Mouse (Mus musculus) hindbrain, embryonic 14.5 days (tissue): ENCODE data around the gene Prpf38b. TPM values are rescaled to one million over a fixed set of nuclear protein-coding genes. Genes with fewer than 3 reads are reported as not detected.
A peak's percentile ranks its signal among the peaks of the same experiment; 100 is the strongest.

Experiments used
- ATAC-seq: fragments of 200-750 bp; cut with Nextera tagmentation; 2 replicates; pipeline ENCODE4 v1.8.0; 2017; ENCODE audit warnings: moderate number of reproducible peaks, mild to moderate bottlenecking, moderate TSS enrichment, moderate library complexity; ENCODE audit not compliant: low FRiP score
- DNase-seq: peaks from one replicate; pipeline ENCODE4 v3.0.0-alpha.2; 2015; ENCODE audit warnings: low spot score
- H3K27ac ChIP-seq: fragments of 300-500 bp; sonication (generic); 2 replicates; pipeline ENCODE4 v1.5.1; 2014; ENCODE audit warnings: mild to moderate bottlenecking, moderate library complexity
- H3K27me3 ChIP-seq: fragments of 300-500 bp; sonication (generic); 2 replicates; pipeline ENCODE4 v1.6.1; 2014; ENCODE audit warnings: mild to moderate bottlenecking, low read length, mixed read lengths; ENCODE audit not compliant: control insufficient read depth, insufficient read depth
- H3K36me3 ChIP-seq: fragments of 300-500 bp; sonication (generic); replicated peaks from 2 replicates; pipeline ENCODE4 v1.6.1; 2014; ENCODE audit not compliant: control insufficient read depth, insufficient read depth
- H3K4me1 ChIP-seq: fragments of 300-500 bp; sonication (generic); replicated peaks from 2 replicates; pipeline ENCODE4 v1.6.1; 2014; ENCODE audit warnings: antibody characterized with exemption, low read length, mixed read lengths; ENCODE audit not compliant: control insufficient read depth, insufficient read depth
- H3K4me2 ChIP-seq: fragments of 300-500 bp; sonication (generic); replicated peaks from 2 replicates; pipeline ENCODE4 v1.6.1; 2014; ENCODE audit warnings: mild to moderate bottlenecking, moderate library complexity
- H3K4me3 ChIP-seq: fragments of 300-500 bp; sonication (generic); replicated peaks from 2 replicates; pipeline ENCODE4 v1.5.1; 2014; ENCODE audit warnings: mild to moderate bottlenecking, low read length
- H3K9ac ChIP-seq: fragments of 300-500 bp; sonication (generic); 2 replicates; pipeline ENCODE4 v1.6.1; 2014
- H3K9me3 ChIP-seq: fragments of 300-500 bp; sonication (generic); 2 replicates; pipeline ENCODE4 v1.6.1; 2016; ENCODE audit warnings: low read length; ENCODE audit not compliant: control insufficient read depth
- WGBS: fragments of 180-500 bp; shearing (Covaris S2); extraction: QIAGEN DNeasy Blood & Tissue Kit; methylation state at CpG from one replicate; pipeline ENCODE4 v1.1.7; 2014; 5-methylcytosine and 5-hydroxymethylcytosine counted together
- polyA plus RNA-seq: library from polyadenylated mRNA; unstranded; fragments of >200 nt; fragmentation: Nextera tagmentation; extraction: Ambion mirVana; gene quantifications from 2 replicates; pipeline ENCODE4 v1.2.1, GENCODE M21; 2014

Prpf38b gene
- polyA plus RNA-seq, 1 experiment from 2014 or later: 38.1 TPM

- Histone ChIP-seq H3K27me3 (no peaks in the 10 kb centered on the region), H3K36me3 (no peaks in the 10 kb centered on the region), H3K4me2 (no peak overlapping the region), H3K9me3 (no peaks in the 10 kb centered on the region), H3K4me1 (no peaks in the 10 kb centered on the region), H3K27ac (no peak overlapping the region), H3K4me3 (no peak overlapping the region), H3K9ac (no peak overlapping the region)
- DNase-seq (no peak), ATAC-seq (no peak)
- WGBS: 68% methylated on average over 1 of the region's 1 CpGs
These were observed 14.8 kb upstream of the Prpf38b start for GRCm38 (mm10) chr3:108926308-108926707.

GRCm38 (mm10) chr3:108925677-108926076 lies 14.2 kb upstream of the Prpf38b start:
- H3K27me3 ChIP-seq: no peaks in the 10 kb centered on the region
- H3K9me3 ChIP-seq: no peaks in the 10 kb centered on the region
- H3K36me3 ChIP-seq: no peaks in the 10 kb centered on the region
- DNase-seq (no peak), ATAC-seq (no peak)
- H3K27ac ChIP-seq: no peak overlapping the region
- H3K4me3 ChIP-seq: no peak overlapping the region
- WGBS: 92% methylated on average over 4 of the region's 4 CpGs
- no peaks in the 10 kb centered on the region for H3K4me1 ChIP-seq
- H3K9ac ChIP-seq: no peak overlapping the region
- no peak overlapping the region for H3K4me2 ChIP-seq

GRCm38 (mm10) chr3:108921822-108922221 lies 10.3 kb upstream of the Prpf38b start:
- no peaks in the 10 kb centered on the region for H3K27me3 ChIP-seq
- 82% methylated on average over 1 of the region's 1 CpGs for WGBS
- H3K36me3 ChIP-seq: no peaks in the 10 kb centered on the region
- H3K4me2 ChIP-seq: no peak overlapping the region
- no peaks in the 10 kb centered on the region for H3K4me1 ChIP-seq
- no peak overlapping the region for H3K27ac ChIP-seq
- H3K9ac ChIP-seq: no peak overlapping the region
- H3K4me3 ChIP-seq: no peak overlapping the region
- ATAC-seq (no peak), DNase-seq (no peak)
- no peaks in the 10 kb centered on the region for H3K9me3 ChIP-seq

GRCm38 (mm10) chr3:108920442-108921070 lies 9.0 kb upstream of the Prpf38b start:
- WGBS: 92% methylated on average over 3 of the region's 3 CpGs

GRCm38 (mm10) chr3:108918852-108919251 lies 7.3 kb upstream of the Prpf38b start:
- DNase-seq (no peak), ATAC-seq (no peak)
- no peaks in the 10 kb centered on the region for H3K4me1 ChIP-seq
- H3K36me3 ChIP-seq: no peaks in the 10 kb centered on the region
- H3K4me2 ChIP-seq: no peak overlapping the region
- no peak overlapping the region for H3K4me3 ChIP-seq
- H3K9ac ChIP-seq: no peak overlapping the region
- WGBS: 95% methylated on average over 1 of the region's 1 CpGs
- H3K27ac ChIP-seq: no peak overlapping the region
- no peaks in the 10 kb centered on the region for H3K9me3 ChIP-seq
- no peaks in the 10 kb centered on the region for H3K27me3 ChIP-seq

More at GRCm38 (mm10) chr3:108920442-108921070, 9.0 kb upstream of the Prpf38b start:
- no peaks in the 10 kb centered on the region for H3K4me1 ChIP-seq
- H3K27ac ChIP-seq: no peak overlapping the region
- H3K4me3 ChIP-seq: no peak overlapping the region
- DNase-seq (no peak), ATAC-seq (no peak)
- H3K9me3 ChIP-seq: no peaks in the 10 kb centered on the region
- no peak overlapping the region for H3K9ac ChIP-seq
- H3K36me3 ChIP-seq: no peaks in the 10 kb centered on the region
- H3K27me3 ChIP-seq: no peaks in the 10 kb centered on the region
- no peak overlapping the region for H3K4me2 ChIP-seq

GRCm38 (mm10) chr3:108917986-108918385 lies 6.5 kb upstream of the Prpf38b start:
- no peak for DNase-seq
- Histone ChIP-seq H3K27me3 (no peaks in the 10 kb centered on the region), H3K36me3 (no peaks in the 10 kb centered on the region), H3K4me1 (no peaks in the 10 kb centered on the region), H3K4me3 (no peak overlapping the region), H3K9ac (no peak overlapping the region), H3K27ac (no peak overlapping the region), H3K9me3 (no peaks in the 10 kb centered on the region), H3K4me2 (no peak overlapping the region)
- no peak for ATAC-seq
- 54% methylated on average over 3 of the region's 3 CpGs for WGBS

- 27% methylated on average over 4 of the region's 4 CpGs for WGBS
These were observed 5.3 kb upstream of the Prpf38b start for GRCm38 (mm10) chr3:108916857-108917256.

GRCm38 (mm10) chr3:108915999-108916398 lies 4.5 kb upstream of the Prpf38b start:
- Histone ChIP-seq H3K4me2 (no peak overlapping the region), H3K36me3 (no peaks in the 10 kb centered on the region), H3K4me3 (no peak overlapping the region), H3K9ac (no peak overlapping the region), H3K27me3 (no peaks in the 10 kb centered on the region), H3K9me3 (no peaks in the 10 kb centered on the region), H3K27ac (no peak overlapping the region), H3K4me1 (0 out of 2 replicates have a peak, but pooled peaks cover 5% of the 10 kb centered on the region)
- WGBS: 96% methylated on average over 1 of the region's 1 CpGs
- ATAC-seq (no peak), DNase-seq (no peak)

More at GRCm38 (mm10) chr3:108916857-108917256, 5.3 kb upstream of the Prpf38b start:
- no peaks in the 10 kb centered on the region for H3K27me3 ChIP-seq
- H3K9ac ChIP-seq: no peak overlapping the region
- no peak overlapping the region for H3K27ac ChIP-seq
- no peaks in the 10 kb centered on the region for H3K9me3 ChIP-seq
- H3K4me2 ChIP-seq: no peak overlapping the region
- no peak for ATAC-seq
- H3K4me3 ChIP-seq: no peak overlapping the region
- DNase-seq: no peak
- H3K4me1 ChIP-seq: 0 out of 2 replicates have a peak, but pooled peaks cover 5% of the 10 kb centered on the region
- no peaks in the 10 kb centered on the region for H3K36me3 ChIP-seq

GRCm38 (mm10) chr3:108911081-108911547 lies 413 bp downstream of the Prpf38b start:
- DNase-seq: peak; percentile 54
- peak overlapping the region; percentile 89 for H3K9ac ChIP-seq
- peaks cover 18% of the 10 kb centered on the region for H3K4me1 ChIP-seq
- H3K36me3 ChIP-seq: peaks cover 18% of the 10 kb centered on the region
- peak overlapping the region; percentile 90 for H3K4me3 ChIP-seq
- ATAC-seq: peak; percentile 87
- peak overlapping the region; percentile 95 for H3K27ac ChIP-seq
- H3K4me2 ChIP-seq: peak overlapping the region; percentile 78
- H3K9me3 ChIP-seq: no peaks in the 10 kb centered on the region
- H3K27me3 ChIP-seq: no peaks in the 10 kb centered on the region
- under 1% methylated on average over 44 of the region's 44 CpGs for WGBS
